Mouse (Mus musculus) hindbrain, embryonic 16.5 days (tissue): ENCODE measurements around the gene Veph1. TPM values are rescaled to one million over a fixed set of nuclear protein-coding genes. Genes with fewer than 3 reads are reported as not detected.

Experiments
- ATAC-seq: fragments of 200-750 bp; cut with Nextera tagmentation; 2 replicates; pipeline ENCODE4 v1.8.0; 2017; ENCODE audit warnings: moderate TSS enrichment, moderate library complexity
- H3K27ac ChIP-seq: fragments of 300-500 bp; sonication (generic); 2 replicates; pipeline ENCODE4 v1.5.1; 2014; ENCODE audit warnings: low read depth, mild to moderate bottlenecking, control low read depth, low read length, moderate library complexity
- H3K27me3 ChIP-seq: fragments of 300-500 bp; sonication (generic); replicated peaks from 2 replicates; pipeline ENCODE4 v1.6.1; 2014; ENCODE audit warnings: low read length; ENCODE audit not compliant: control insufficient read depth, insufficient read depth
- H3K36me3 ChIP-seq: fragments of 300-500 bp; sonication (generic); 2 replicates; pipeline ENCODE4 v1.6.1; 2014; ENCODE audit warnings: mild to moderate bottlenecking, low read length, moderate library complexity, mixed read lengths; ENCODE audit not compliant: control insufficient read depth, insufficient read depth
- H3K4me1 ChIP-seq: fragments of 300-500 bp; sonication (generic); 2 replicates; pipeline ENCODE4 v1.6.1; 2014; ENCODE audit warnings: low read depth, low read length; ENCODE audit not compliant: control insufficient read depth, insufficient read depth
- H3K4me2 ChIP-seq: fragments of 300-500 bp; sonication (generic); 2 replicates; pipeline ENCODE4 v1.6.1; 2014; ENCODE audit warnings: mild to moderate bottlenecking, low read length, control low read depth, moderate library complexity
- H3K4me3 ChIP-seq: fragments of 300-500 bp; sonication (generic); 2 replicates; pipeline ENCODE4 v1.5.1; 2014; ENCODE audit warnings: mild to moderate bottlenecking, low read length, control low read depth, moderate library complexity
- H3K9ac ChIP-seq: fragments of 300-500 bp; sonication (generic); 2 replicates; pipeline ENCODE4 v1.6.1; 2014; ENCODE audit warnings: low read depth, mild to moderate bottlenecking, control low read depth, low read length, moderate library complexity
- H3K9me3 ChIP-seq: fragments of 300-500 bp; sonication (generic); 2 replicates; pipeline ENCODE4 v1.6.1; 2014; ENCODE audit warnings: mild to moderate bottlenecking, low read length, moderate library complexity; ENCODE audit not compliant: control insufficient read depth
- WGBS: fragments of 180-500 bp; shearing (Covaris S2); extraction: QIAGEN DNeasy Blood & Tissue Kit; methylation state at CpG from one replicate; pipeline ENCODE4 v1.1.7; 2014; 5-methylcytosine and 5-hydroxymethylcytosine counted together
- polyA plus RNA-seq: library from polyadenylated mRNA; unstranded; fragments of >200 nt; fragmentation: Nextera tagmentation; extraction: Ambion mirVana; gene quantifications from 2 replicates; pipeline ENCODE4 v1.2.1, GENCODE M21; 2015

Veph1 gene
- polyA plus RNA-seq, 1 experiment from 2014 or later: 1.6 TPM

GRCm38 (mm10) chr3:66310586-66310985 is 13.9 kb upstream of the Veph1 start:
- H3K9ac ChIP-seq: no peak overlapping the region
- WGBS: 88% methylated on average over 1 of the region's 1 CpGs
- H3K4me2 ChIP-seq: no peak overlapping the region
- H3K9me3 ChIP-seq: no peaks in the 10 kb centered on the region
- ATAC-seq: no peak
- no peak overlapping the region for H3K4me3 ChIP-seq
- no peaks in the 10 kb centered on the region for H3K4me1 ChIP-seq
- no peaks in the 10 kb centered on the region for H3K27me3 ChIP-seq
- no peak overlapping the region for H3K27ac ChIP-seq
- H3K36me3 ChIP-seq: no peaks in the 10 kb centered on the region

GRCm38 (mm10) chr3:66309531-66309930 is 12.9 kb upstream of the Veph1 start:
- 96% methylated on average over 1 of the region's 1 CpGs for WGBS
- H3K4me3 ChIP-seq: no peak overlapping the region
- no peaks in the 10 kb centered on the region for H3K36me3 ChIP-seq
- no peak for ATAC-seq
- H3K9me3 ChIP-seq: no peaks in the 10 kb centered on the region
- no peak overlapping the region for H3K4me2 ChIP-seq
- no peak overlapping the region for H3K27ac ChIP-seq
- no peaks in the 10 kb centered on the region for H3K27me3 ChIP-seq
- no peak overlapping the region for H3K9ac ChIP-seq
- no peaks in the 10 kb centered on the region for H3K4me1 ChIP-seq

GRCm38 (mm10) chr3:66295236-66295635 is 1.4 kb downstream of the Veph1 start:
- H3K27me3 ChIP-seq: no peaks in the 10 kb centered on the region
- H3K36me3 ChIP-seq: no peaks in the 10 kb centered on the region
- 0 out of 2 replicates have a peak, but pooled peaks have one; percentile 56 for ATAC-seq
- 30% methylated on average over 9 of the region's 9 CpGs for WGBS
- H3K4me1 ChIP-seq: peaks cover 8% of the 10 kb centered on the region; the same call in 1 of the 2 replicates
- no peak overlapping the region for H3K9ac ChIP-seq
- no peak overlapping the region; the same call in 1 of the 2 replicates for H3K4me2 ChIP-seq
- no peak overlapping the region for H3K27ac ChIP-seq
- no peaks in the 10 kb centered on the region for H3K9me3 ChIP-seq
- no peak overlapping the region for H3K4me3 ChIP-seq

- Histone ChIP-seq H3K4me1 (peaks cover 8% of the 10 kb centered on the region; the same call in 1 of the 2 replicates), H3K27me3 (no peaks in the 10 kb centered on the region), H3K4me3 (no peak overlapping the region), H3K27ac (no peak overlapping the region), H3K4me2 (no peak overlapping the region), H3K9me3 (no peaks in the 10 kb centered on the region), H3K36me3 (no peaks in the 10 kb centered on the region), H3K9ac (no peak overlapping the region)
- ATAC-seq: no peak
- WGBS: 70% methylated on average over 3 of the region's 3 CpGs
Measured at GRCm38 (mm10) chr3:66294729-66295128, 1.9 kb downstream of the Veph1 start.

- Histone ChIP-seq H3K36me3 (no peaks in the 10 kb centered on the region), H3K9me3 (no peaks in the 10 kb centered on the region), H3K4me3 (peak overlapping the region; percentile 34), H3K9ac (peak overlapping the region; percentile 48), H3K4me2 (peak overlapping the region; percentile 59), H3K27ac (no peak overlapping the region), H3K4me1 (peaks cover 8% of the 10 kb centered on the region; the same call in 1 of the 2 replicates), H3K27me3 (no peaks in the 10 kb centered on the region)
- 11% methylated on average over 20 of the region's 20 CpGs for WGBS
- ATAC-seq: peak; percentile 76
Measured at GRCm38 (mm10) chr3:66292356-66292946, 4.2 kb downstream of the Veph1 start.

GRCm38 (mm10) chr3:66263270-66263669 is 33.4 kb downstream of the Veph1 start:
- no peak overlapping the region for H3K9ac ChIP-seq
- no peak overlapping the region for H3K4me2 ChIP-seq
- no peaks in the 10 kb centered on the region for H3K4me1 ChIP-seq
- H3K36me3 ChIP-seq: no peaks in the 10 kb centered on the region
- H3K27ac ChIP-seq: no peak overlapping the region
- H3K27me3 ChIP-seq: no peaks in the 10 kb centered on the region
- ATAC-seq: no peak
- no peak overlapping the region for H3K4me3 ChIP-seq
- H3K9me3 ChIP-seq: peaks cover 2% of the 10 kb centered on the region; the same call in 1 of the 2 replicates
- WGBS: 79% methylated on average over 4 of the region's 4 CpGs

- H3K4me1 ChIP-seq: no peaks in the 10 kb centered on the region
- H3K27me3 ChIP-seq: no peaks in the 10 kb centered on the region
- WGBS: 38% methylated on average over 5 of the region's 5 CpGs
- H3K4me2 ChIP-seq: no peak overlapping the region
- ATAC-seq: 0 out of 2 replicates have a peak, but pooled peaks have one; percentile 27
- H3K9ac ChIP-seq: no peak overlapping the region
- H3K27ac ChIP-seq: no peak overlapping the region
- no peaks in the 10 kb centered on the region for H3K36me3 ChIP-seq
- no peak overlapping the region for H3K4me3 ChIP-seq
- peaks cover 2% of the 10 kb centered on the region; the same call in 1 of the 2 replicates for H3K9me3 ChIP-seq
Measured at GRCm38 (mm10) chr3:66262319-66262718, 34.3 kb downstream of the Veph1 start.

- no peak overlapping the region for H3K4me2 ChIP-seq
- H3K27ac ChIP-seq: no peak overlapping the region
- 70% methylated on average over 9 of the region's 9 CpGs for WGBS
- peak; percentile 82 for ATAC-seq
- no peaks in the 10 kb centered on the region for H3K36me3 ChIP-seq
- no peak overlapping the region for H3K4me3 ChIP-seq
- H3K27me3 ChIP-seq: no peaks in the 10 kb centered on the region
- H3K9me3 ChIP-seq: peaks cover 2% of the 10 kb centered on the region; the same call in 1 of the 2 replicates
- H3K4me1 ChIP-seq: no peaks in the 10 kb centered on the region
- no peak overlapping the region for H3K9ac ChIP-seq
Measured at GRCm38 (mm10) chr3:66254504-66255105, 42.0 kb downstream of the Veph1 start.

GRCm38 (mm10) chr3:66251842-66252241 is 44.8 kb downstream of the Veph1 start:
- Histone ChIP-seq H3K9ac (no peak overlapping the region), H3K4me1 (no peaks in the 10 kb centered on the region), H3K36me3 (no peaks in the 10 kb centered on the region), H3K4me2 (no peak overlapping the region), H3K27ac (no peak overlapping the region), H3K9me3 (no peaks in the 10 kb centered on the region), H3K4me3 (no peak overlapping the region), H3K27me3 (no peaks in the 10 kb centered on the region)
- whole genome bisulfite sequencing: 70% methylated on average over 7 of the region's 7 CpGs
- ATAC-seq: no peak
